Mouse (Mus musculus) bone marrow macrophage, adult 2 months (primary cell): ENCODE measurements around the gene Smarcc2.

Experiments
- CTCF ChIP-seq: IDR thresholded peaks from 2 replicates; pipeline ENCODE4 v1.5.1; 2012; ENCODE audit warnings: low read depth, mild to moderate bottlenecking, low read length, moderate library complexity
- POLR2A ChIP-seq: IDR thresholded peaks from 2 replicates; pipeline ENCODE4 v1.6.1; 2012; ENCODE audit warnings: mild to moderate bottlenecking, low read depth, low read length, borderline replicate concordance

- TF ChIP-seq CTCF, result no peak
- no peak for TF ChIP-seq POLR2A
These were observed 31.9 kb downstream of the Smarcc2 start for GRCm38 (mm10) chr10:128490912-128491311.
